Mouse (Mus musculus) testis, postnatal 14 days (tissue): ENCODE results near the gene Tes.
"Not testable (repeated sequence)": the region's sequence is repeated elsewhere in the genome, so short reads cannot be mapped to it uniquely, and the experiment has no call there.

Source experiments
- DNase-seq: peaks from one replicate; pipeline ENCODE4 v3.0.0; 2021; ENCODE audit warnings: low spot score

Gene Tes

DNA sequence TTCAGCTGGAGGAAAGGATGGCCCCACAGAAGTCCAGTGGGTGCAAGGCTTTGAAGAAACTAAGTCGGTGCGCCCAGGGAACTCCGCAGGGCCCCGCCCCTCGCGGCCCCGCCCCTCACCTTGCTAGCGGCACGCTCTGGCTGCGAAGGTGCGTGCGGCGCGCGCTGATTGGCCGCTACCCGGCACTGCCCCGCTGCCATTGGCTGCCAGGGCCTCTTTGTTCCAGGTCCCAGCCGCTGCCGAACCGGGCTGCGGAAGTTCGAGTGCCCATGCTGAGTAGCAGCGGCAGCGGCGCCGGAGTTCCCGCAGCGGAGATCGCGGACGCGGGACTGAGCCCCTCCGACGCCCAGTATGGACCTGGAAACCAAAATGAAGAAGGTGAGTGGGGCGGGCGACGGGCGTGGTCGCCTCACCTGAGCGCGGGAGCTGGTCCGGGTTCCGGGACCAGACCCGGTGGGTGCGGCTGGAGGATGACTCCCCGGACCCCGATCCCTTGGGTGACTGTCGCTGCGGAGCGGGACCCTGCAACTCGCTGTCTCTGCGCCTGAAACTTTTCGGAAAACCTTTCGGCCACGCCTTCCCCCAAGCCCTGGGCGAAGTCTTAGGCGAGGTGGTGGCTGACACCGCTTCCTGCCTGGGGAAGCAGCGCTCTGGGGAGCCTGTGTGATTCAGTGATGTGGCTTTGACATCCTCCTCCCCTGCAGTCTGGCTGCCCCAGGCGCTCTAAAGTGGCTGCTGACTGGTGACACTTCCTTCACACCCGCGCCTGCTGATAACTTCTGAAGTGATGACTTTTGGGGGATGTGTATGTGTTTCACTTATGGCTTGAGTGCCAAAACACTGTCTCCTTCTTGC lies at the start of gene Tes:
TSS of gene Tes (plus strand) at position 214 of the 855 bp plus-strand sequence.
- DNase-seq = peak; percentile 90

- DNase-seq = no peak
These were observed 39.1 kb upstream of the Tes start for GRCm38 (mm10) chr6:17025886-17026285.

- no peak for DNase-seq
These were observed 37.4 kb upstream of the Tes start for GRCm38 (mm10) chr6:17027572-17027971.

DNA sequence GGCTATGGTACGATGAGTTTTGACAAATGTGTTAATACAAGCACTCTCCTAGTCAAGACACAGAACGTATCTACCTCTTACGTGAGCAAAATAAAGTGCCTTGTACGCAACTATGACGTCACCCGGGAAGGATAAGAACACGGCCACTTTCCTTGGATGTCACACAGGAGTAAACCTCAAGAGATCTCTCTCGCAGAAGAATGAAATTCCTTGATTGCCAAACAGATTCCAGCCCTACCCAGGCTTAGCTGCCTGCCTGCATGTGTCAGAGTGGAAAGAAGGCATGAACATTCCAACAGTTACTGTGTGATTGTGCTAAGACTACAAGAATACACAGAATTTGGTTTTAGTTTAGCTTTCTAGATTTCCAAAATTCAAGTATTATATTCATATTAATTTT lies 36.1 kb upstream of the Tes start:
- no peak for DNase-seq

DNA sequence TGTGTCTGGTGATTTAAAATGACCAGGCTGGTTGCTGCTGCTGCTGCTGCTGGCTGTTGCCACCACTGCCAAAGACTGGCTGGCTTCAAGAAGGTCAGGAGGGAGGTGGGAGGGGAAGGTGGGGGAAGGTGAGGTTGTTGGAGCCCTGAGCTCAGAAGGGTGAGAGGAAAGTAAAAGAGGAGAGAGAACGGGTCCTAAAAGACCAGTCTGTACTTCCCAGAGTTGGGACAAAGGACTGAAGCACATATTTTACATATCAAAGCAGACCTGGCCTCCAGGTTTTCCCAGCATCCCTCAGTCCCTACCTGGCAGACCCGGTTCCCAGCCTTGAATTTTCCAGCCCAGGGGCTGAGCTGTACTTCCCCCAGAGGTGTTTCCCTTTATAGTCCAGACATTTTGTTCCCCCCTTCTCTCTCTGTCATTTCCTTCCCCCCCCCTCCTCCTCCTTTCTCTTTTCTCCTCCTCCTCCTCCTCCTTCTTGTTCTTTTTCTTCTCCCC lies 32.7 kb upstream of the Tes start:
- no peak for DNase-seq

GRCm38 (mm10) chr6:17034095-17034494 lies 30.9 kb upstream of the Tes start:
- no peak for DNase-seq

- DNase-seq = no peak
These were observed 29.7 kb upstream of the Tes start for GRCm38 (mm10) chr6:17035228-17035627.

DNA sequence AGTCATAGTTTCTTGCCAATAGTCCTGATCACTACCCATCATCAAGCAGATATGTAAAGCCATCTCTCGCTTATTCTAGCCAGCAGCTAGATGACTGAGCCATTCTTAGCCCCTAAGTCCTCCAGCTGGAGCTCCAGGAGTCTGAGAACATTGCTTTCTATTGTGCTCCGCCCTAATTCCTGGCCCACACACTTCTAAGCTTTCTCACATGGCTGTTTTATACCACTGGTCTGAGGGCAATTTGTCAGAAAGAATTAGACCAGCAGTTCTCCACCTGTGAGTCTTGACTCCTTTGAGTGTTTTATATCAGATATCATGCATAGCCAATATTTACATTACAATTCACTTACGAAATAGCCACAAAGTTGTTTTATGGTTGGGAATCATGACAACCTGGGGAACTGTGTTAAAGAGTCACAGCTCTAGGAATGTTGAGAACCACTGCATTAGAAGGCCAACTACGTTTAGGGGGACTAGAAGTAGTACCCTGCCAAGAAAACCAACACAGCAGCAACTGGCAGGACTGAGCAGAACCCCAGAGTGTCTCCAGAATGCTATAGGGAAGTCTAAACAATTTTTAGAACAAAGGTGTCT lies 13.4 kb upstream of the Tes start:
- no peak for DNase-seq

DNA sequence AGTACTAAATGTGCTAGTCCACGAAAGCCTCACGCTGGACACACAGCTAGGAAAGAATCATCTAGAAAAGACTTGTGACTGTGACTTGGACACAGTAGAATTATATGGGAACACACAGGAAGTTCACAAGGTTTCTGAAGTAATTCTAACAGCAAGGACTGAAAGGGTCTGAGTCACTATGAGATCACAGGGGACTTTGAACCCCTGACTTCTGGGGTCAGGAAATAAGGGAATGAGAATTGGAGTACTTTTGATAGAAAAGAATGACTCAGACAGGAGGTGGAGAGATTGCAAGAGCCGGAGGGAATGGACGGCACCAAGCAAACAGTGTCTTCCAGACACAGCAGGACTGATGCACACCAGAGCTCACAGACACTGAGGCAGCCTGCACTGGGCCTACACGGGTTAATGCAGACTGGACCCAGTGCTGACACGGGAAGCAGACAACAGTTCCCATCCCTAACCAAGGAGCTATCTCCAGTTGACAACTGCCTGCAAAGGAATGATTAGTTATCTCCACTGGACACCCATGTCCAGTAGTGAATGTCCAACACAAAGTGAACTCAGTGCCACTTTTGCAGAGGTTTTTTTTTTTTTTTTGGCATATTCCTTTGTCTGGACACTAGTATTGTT lies 11.8 kb upstream of the Tes start:
- no peak for DNase-seq

DNA sequence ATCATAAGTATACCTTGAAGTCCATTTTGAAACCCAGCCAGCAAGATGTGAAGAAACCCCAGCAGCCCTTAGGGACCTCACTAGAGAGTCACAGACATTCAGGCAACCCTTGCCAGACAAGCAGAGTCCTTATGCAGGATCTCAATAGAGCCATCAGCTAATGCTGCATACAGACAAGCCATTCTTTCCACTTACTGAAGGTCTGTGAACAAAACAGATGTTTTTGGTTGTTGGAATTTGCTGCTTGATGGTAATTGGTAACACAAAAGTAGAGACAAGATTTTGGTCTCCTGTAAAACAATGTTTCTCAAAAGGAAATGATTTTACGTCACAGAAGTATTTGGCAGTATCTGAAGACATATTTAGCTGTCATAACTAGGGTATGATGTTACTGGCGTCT lies 10.2 kb upstream of the Tes start:
- DNase-seq = no peak

DNA sequence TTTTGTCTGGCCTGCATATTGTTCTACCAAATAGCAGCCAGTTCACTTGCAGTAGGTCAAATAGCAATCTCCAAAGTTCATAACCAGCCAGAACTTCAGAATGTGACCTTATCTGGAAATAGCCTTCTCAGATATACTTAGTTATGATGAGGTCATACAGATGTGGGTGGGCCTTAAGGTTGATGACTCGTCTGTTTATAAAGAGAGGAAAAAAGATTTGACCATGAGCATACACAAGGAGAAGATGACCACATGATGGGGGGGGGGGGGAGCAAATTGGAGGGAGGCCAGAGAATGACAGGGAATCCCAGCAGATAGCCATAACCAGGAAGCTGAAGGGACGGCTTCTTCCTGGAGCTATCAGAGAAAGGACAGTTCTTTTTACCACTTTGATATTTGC lies 9.3 kb upstream of the Tes start:
- DNase-seq = no peak

- DNase-seq = no peak
These were observed 5.4 kb upstream of the Tes start for GRCm38 (mm10) chr6:17059501-17059900.

DNA sequence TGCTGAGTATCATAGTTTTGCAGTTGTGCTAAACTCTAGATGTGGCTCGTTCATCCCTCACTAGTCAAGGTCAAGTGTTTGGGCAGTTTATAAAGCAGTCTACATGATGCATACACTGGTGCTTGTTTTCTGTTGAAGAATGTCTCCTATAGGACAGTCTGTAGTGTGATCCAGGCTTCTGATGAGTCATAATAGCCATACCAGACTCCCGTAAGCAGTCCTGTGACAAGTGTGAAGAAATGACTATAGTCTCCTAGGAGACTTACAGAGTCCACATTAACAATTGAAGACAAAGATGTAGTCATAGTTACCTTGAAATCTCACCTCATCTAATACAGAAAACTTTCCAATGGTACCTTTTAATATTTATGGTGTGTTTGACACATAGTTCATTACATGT lies 4.8 kb upstream of the Tes start:
- no peak for DNase-seq

GRCm38 (mm10) chr6:17061826-17062225 lies 3.1 kb upstream of the Tes start:
- not testable (repeated sequence) for DNase-seq

GRCm38 (mm10) chr6:17062366-17062765 lies 2.6 kb upstream of the Tes start:
- no peak for DNase-seq

DNA sequence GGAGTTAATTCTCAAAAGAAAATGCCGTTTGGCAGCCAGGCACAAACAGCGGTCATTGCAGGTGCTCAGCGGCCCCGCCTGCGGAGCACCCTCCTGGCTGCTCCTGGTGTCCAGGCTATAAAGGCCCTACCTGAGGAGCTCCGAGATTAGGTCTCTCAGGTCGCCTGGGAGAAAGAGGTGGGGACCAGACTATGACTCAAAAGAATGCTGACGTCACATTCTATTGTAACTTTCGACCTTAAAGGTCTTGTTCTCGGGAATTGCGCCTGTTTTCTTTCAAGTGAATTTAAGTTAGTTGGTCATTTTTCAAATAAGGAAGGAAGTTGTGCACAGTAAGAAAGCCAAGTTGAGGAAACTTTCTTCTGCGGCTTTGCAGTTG lies 831 bp downstream of the Tes start:
- DNase-seq = no peak

DNA sequence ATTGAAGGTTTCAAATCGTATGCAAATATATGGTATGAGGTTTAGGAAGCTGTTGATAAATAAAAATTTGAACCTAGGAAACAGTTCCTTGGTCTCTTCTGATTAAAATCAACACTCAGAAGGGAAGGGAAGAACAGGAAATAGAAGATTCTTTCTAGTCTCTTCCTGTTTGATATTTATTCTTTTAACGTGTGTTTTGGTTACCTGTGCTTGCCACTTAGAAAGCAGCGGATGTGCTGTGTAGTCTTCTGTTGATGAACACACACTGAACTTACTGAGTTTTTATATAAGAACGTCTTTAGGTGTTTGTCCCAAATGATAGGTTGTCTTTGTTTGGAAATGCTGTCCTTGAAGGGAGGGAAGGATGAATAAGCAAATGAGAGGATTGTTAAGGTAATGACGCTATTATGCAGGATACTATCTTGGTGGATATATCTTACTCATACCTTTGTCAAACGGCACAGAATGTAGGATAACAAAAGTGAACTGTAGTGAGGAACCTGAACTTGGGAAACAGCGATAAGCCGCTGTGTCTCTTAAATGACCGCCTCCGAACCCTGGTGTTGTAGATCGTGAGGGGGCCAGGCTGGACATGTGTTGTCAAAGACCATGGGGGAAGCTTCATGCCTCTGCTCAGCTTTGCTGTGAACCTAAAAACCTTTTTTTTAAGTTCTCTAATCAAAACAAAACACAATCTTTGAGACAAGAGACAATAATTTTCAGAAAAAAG lies 1.4 kb downstream of the Tes start:
- DNase-seq = no peak

DNA sequence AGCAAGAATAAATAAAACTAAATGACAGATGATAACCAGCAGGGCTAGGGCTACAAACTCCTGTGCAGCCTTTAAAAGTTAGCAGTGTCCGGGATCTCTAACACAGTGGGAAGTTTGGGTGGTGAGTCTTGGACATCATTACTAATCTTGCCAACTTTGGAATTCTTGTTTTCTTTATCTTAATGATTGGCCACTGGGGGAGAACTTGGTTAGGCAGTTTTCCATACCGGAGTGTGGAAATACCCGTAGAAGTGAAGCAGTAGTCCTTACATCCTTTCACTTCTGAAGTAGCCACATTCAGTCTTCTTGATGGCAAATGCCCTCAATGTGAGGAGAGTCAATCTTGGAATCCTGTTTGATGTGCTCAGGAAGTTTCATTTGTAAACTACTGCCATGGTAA lies 7.0 kb downstream of the Tes start:
- DNase-seq = no peak

DNA sequence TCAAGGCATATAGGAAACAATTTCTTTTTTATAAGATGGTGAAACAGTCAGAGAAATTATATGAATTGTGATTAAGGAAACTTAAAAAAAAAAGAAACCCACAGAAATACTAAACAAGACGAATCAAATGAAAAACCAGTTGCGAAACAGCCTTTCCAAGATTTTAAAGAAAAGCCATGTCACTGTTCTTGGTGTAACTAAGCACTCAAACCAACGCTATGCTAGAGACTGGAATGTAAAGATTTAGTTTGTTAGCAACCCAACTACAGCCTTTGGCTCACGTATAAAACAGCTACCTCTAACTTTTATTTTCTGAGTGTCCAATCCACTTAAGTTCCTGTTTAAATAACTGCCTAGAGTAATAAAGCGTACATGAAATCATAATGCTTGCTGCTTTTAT lies 7.4 kb downstream of the Tes start:
- no peak for DNase-seq

GRCm38 (mm10) chr6:17072763-17073484 lies 8.0 kb downstream of the Tes start:
- no peak for DNase-seq

GRCm38 (mm10) chr6:17077270-17077669 lies 12.3 kb downstream of the Tes start:
- no peak for DNase-seq

- no peak for DNase-seq
These were observed 12.8 kb downstream of the Tes start for GRCm38 (mm10) chr6:17077720-17078119.
